Mouse (Mus musculus) forebrain, embryonic 14.5 days (tissue): Measurements from ENCODE around the gene Slc41a1. TPM values are rescaled to one million over a fixed set of nuclear protein-coding genes. Genes with fewer than 3 reads are reported as not detected.

Experiments
- ATAC-seq: fragments of 200-750 bp; cut with Nextera tagmentation; 2 replicates; pipeline ENCODE4 v1.8.0; 2017; ENCODE audit warnings: mild to moderate bottlenecking, moderate library complexity
- DNase-seq: peaks from one replicate; pipeline ENCODE4 v3.0.0-alpha.2; 2015; ENCODE audit warnings: low spot score
- H3K27ac ChIP-seq: fragments of 300-500 bp; sonication (generic); 2 replicates; pipeline ENCODE4 v1.5.1; 2014; ENCODE audit warnings: low read depth, mild to moderate bottlenecking, control low read depth, low read length, moderate library complexity
- H3K27me3 ChIP-seq: fragments of 300-500 bp; sonication (generic); replicated peaks from 2 replicates; pipeline ENCODE4 v1.6.1; 2014; ENCODE audit warnings: low read length, control low read depth, mixed read lengths; ENCODE audit not compliant: control insufficient read depth, insufficient read depth
- H3K36me3 ChIP-seq: fragments of 300-500 bp; sonication (generic); 2 replicates; pipeline ENCODE4 v1.6.1; 2014; ENCODE audit warnings: low read length, control low read depth; ENCODE audit not compliant: control insufficient read depth, insufficient read depth
- H3K4me1 ChIP-seq: fragments of 300-500 bp; sonication (generic); 2 replicates; pipeline ENCODE4 v1.6.1; 2014; ENCODE audit warnings: antibody characterized with exemption, low read length, control low read depth; ENCODE audit not compliant: control insufficient read depth, insufficient read depth
- H3K4me2 ChIP-seq: fragments of 300-500 bp; sonication (generic); 2 replicates; pipeline ENCODE4 v1.6.1; 2014; ENCODE audit warnings: mild to moderate bottlenecking, control low read depth, low read length
- H3K4me3 ChIP-seq: fragments of 300-500 bp; sonication (generic); 2 replicates; pipeline ENCODE4 v1.5.1; 2014; ENCODE audit warnings: low read depth, low read length, control low read depth
- H3K9ac ChIP-seq: fragments of 300-500 bp; sonication (generic); 2 replicates; pipeline ENCODE4 v1.6.1; 2014; ENCODE audit warnings: mild to moderate bottlenecking, low read length, control low read depth, moderate library complexity
- H3K9me3 ChIP-seq: fragments of 300-500 bp; sonication (generic); replicated peaks from 2 replicates; pipeline ENCODE4 v1.6.1; 2016; ENCODE audit warnings: low read length, control low read depth, mixed read lengths; ENCODE audit not compliant: control insufficient read depth
- WGBS: fragments of 180-500 bp; shearing (Covaris S2); extraction: QIAGEN DNeasy Blood & Tissue Kit; methylation state at CpG from one replicate; pipeline ENCODE4 v1.1.7; 2014; 5-methylcytosine and 5-hydroxymethylcytosine counted together
- polyA plus RNA-seq: library from polyadenylated mRNA; unstranded; fragments of >200 nt; fragmentation: Nextera tagmentation; extraction: Ambion mirVana; gene quantifications from 2 replicates; pipeline ENCODE4 v1.2.1, GENCODE M21; 2014

Gene Slc41a1
- polyA plus RNA-seq, 1 experiment from 2014 or later = 11.9 TPM

- H3K4me1 ChIP-seq = 0 out of 2 replicates have a peak, but pooled peaks cover 4% of the 10 kb centered on the region
- no peaks in the 10 kb centered on the region for H3K27me3 ChIP-seq
- peak; percentile 56 for DNase-seq
- H3K4me3 ChIP-seq = no peak overlapping the region
- H3K27ac ChIP-seq = no peak overlapping the region
- ATAC-seq = no peak
- no peak overlapping the region for H3K4me2 ChIP-seq
- no peak overlapping the region for H3K9ac ChIP-seq
- H3K9me3 ChIP-seq = no peaks in the 10 kb centered on the region
- WGBS = 70% methylated on average over 3 of the region's 3 CpGs
- no peaks in the 10 kb centered on the region for H3K36me3 ChIP-seq
Observed at GRCm38 (mm10) chr1:131886641-131887040, 59.3 kb downstream of the Slc41a1 start.

- ATAC-seq = no peak
- Histone ChIP-seq H3K9me3 (no peaks in the 10 kb centered on the region), H3K4me1 (0 out of 2 replicates have a peak, but pooled peaks cover 4% of the 10 kb centered on the region), H3K4me3 (no peak overlapping the region), H3K4me2 (no peak overlapping the region), H3K27ac (no peak overlapping the region), H3K9ac (no peak overlapping the region), H3K27me3 (no peaks in the 10 kb centered on the region), H3K36me3 (no peaks in the 10 kb centered on the region)
- no peak for DNase-seq
- 82% methylated on average over 6 of the region's 6 CpGs for WGBS
Observed at GRCm38 (mm10) chr1:131890043-131890658, 62.9 kb downstream of the Slc41a1 start.

GRCm38 (mm10) chr1:131891436-131891835 lies 64.1 kb downstream of the Slc41a1 start:
- Histone ChIP-seq H3K9me3 (no peaks in the 10 kb centered on the region), H3K27ac (no peak overlapping the region), H3K4me2 (no peak overlapping the region), H3K4me1 (no peaks in the 10 kb centered on the region), H3K4me3 (no peak overlapping the region), H3K27me3 (no peaks in the 10 kb centered on the region), H3K36me3 (no peaks in the 10 kb centered on the region), H3K9ac (no peak overlapping the region)
- DNase-seq (no peak), ATAC-seq (no peak)
- 78% methylated on average over 4 of the region's 4 CpGs for WGBS

Other genes starting within 250 kb of the Slc41a1 start
- not detected in 2 replicates for gene Avpr1b, start 228.3 kb upstream of the Slc41a1 start, polyA plus RNA-seq
- gene Ctse, start 189.2 kb upstream of the Slc41a1 start, polyA plus RNA-seq = 0.10 TPM in 1 of 2 replicates, not detected in the other
- 0.98 and 1.1 TPM in 2 replicates for gene Rab7b, start 138.8 kb upstream of the Slc41a1 start, polyA plus RNA-seq
- gene Slc26a9, start 83.5 kb upstream of the Slc41a1 start, polyA plus RNA-seq = 0.04 and 0.12 TPM in 2 replicates
- gene Pm20d1, start 30.1 kb upstream of the Slc41a1 start, polyA plus RNA-seq = 0.31 and 0.42 TPM in 2 replicates
- 8.2 and 9.3 TPM in 2 replicates for gene Rab29, start 39.7 kb downstream of the Slc41a1 start, polyA plus RNA-seq
- 33.0 and 37.4 TPM in 2 replicates for gene Nucks1, start 83.0 kb downstream of the Slc41a1 start, polyA plus RNA-seq
- gene Slc45a3, start 135.5 kb downstream of the Slc41a1 start, polyA plus RNA-seq = 1.5 and 1.8 TPM in 2 replicates
- 14.8 and 17.0 TPM in 2 replicates for gene Elk4, start 180.1 kb downstream of the Slc41a1 start, polyA plus RNA-seq
- 3.7 and 5.0 TPM in 2 replicates for gene Mfsd4a, start 240.6 kb downstream of the Slc41a1 start, polyA plus RNA-seq